10 mouse cellular contexts compared by ENCODE assay signal in genomic region chr16:18798841-18799240, GRCm38 (mm10). TPM values are rescaled to one million over a fixed set of nuclear protein-coding genes. Genes with fewer than 3 reads are reported as not detected.
DNase-seq lines count a peak whose midpoint lies in the region; ATAC-seq and TF ChIP-seq lines count a peak whose summit lies in the region.
"Had no signal": no experiment of that assay in that cellular context is flagged by ENCODE, and none has a peak within 500 bp of the region (broad histone marks: within the 10 kb centered on the region; RNA-seq: fewer than 3 reads in every experiment).

No protein-coding gene starts in this region.

- TF ChIP-seq POLR2A in CH12.LX (IDR thresholded peaks at IDR 0.05; ENCODE audit: low read depth, low read length) = no peak

- no peaks in the 10 kb centered on the region for H3K9me3 ChIP-seq in CH12.LX (replicated peaks; ENCODE audit: low read length)
- no peaks in the 10 kb centered on the region for H3K9me3 ChIP-seq in stomach, postnatal 0 days (ENCODE audit: control insufficient read depth, low read length)
- H3K9me3 ChIP-seq: stomach, embryonic 15.5 days had no signal

- peak; percentile 73 for ATAC-seq in megakaryocyte progenitor cell, adult 5-6 weeks (replicated peaks; ENCODE audit: poor library complexity)
- 0 out of 2 replicates have a peak, but pooled peaks have one; percentile 47 for ATAC-seq in stomach, postnatal 0 days (ENCODE audit: low FRiP score, low TSS enrichment)

- no peaks in the 10 kb centered on the region for H3K27me3 ChIP-seq in CH12.LX (replicated peaks)
- H3K27me3 ChIP-seq in stomach, postnatal 0 days (ENCODE audit: control insufficient read depth, insufficient read depth, low read length) = no peaks in the 10 kb centered on the region
- H3K27me3 ChIP-seq: stomach, embryonic 15.5 days had no signal

- peak; percentile 63 for TF ChIP-seq RAD21 in CH12.LX (IDR thresholded peaks at IDR 0.05; ENCODE audit: low read depth, low read length)

- no peak overlapping the region for H3K9ac ChIP-seq in CH12.LX (ENCODE audit: insufficient read depth, low read depth)
- no peak overlapping the region for H3K9ac ChIP-seq in stomach, postnatal 0 days (ENCODE audit: low read length)
- H3K9ac ChIP-seq: stomach, embryonic 15.5 days had no signal

- dilution Hi-C loops in CH12.LX (cut with MboI; ENCODE audit: extremely low pct_ligation_motif_present, extremely low pct_unique_long_range_greater_than_20kb, low sequenced_read_pairs) = no loop called here

- peak; percentile 50 to 71 for TF ChIP-seq CTCF in CH12.LX (conservative IDR thresholded peaks at IDR 0.05 in 1 of 2, IDR thresholded peaks at IDR 0.05 in 1 of 2; ENCODE audit: low read depth in 2 of 2, low read length in 2 of 2)
- peak; percentile 82 for TF ChIP-seq CTCF in stomach, postnatal 0 days (IDR thresholded peaks at IDR 0.05; ENCODE audit: low read depth)

- TF ChIP-seq EP300 in CH12.LX (IDR thresholded peaks at IDR 0.05; ENCODE audit: low read length) = no peak
- no peak for TF ChIP-seq EP300 in stomach, postnatal 0 days (optimal IDR thresholded peaks at IDR 0.05)

- H3K4me1 ChIP-seq in CH12.LX (ENCODE audit: control insufficient read depth in 1 of 2, insufficient read depth in 2 of 2) = no peaks in the 10 kb centered on the region
- H3K4me1 ChIP-seq in stomach, postnatal 0 days (replicated peaks; ENCODE audit: control insufficient read depth, insufficient read depth) = no peaks in the 10 kb centered on the region
- H3K4me1 ChIP-seq: stomach, embryonic 15.5 days had no signal

- WGBS in stomach, postnatal 0 days = 70% methylated on average over 2 of the region's 2 CpGs

- DNase-seq in embryo, embryonic 10 days (ENCODE audit: low spot score) = peak; percentile 55
- no peak for DNase-seq in embryo, embryonic 9.5 days (ENCODE audit: extremely low spot score)
- peak; percentile 22 for DNase-seq in CH12.LX (ENCODE audit: extremely low read depth)
- peak; percentile 50 to 68 for DNase-seq in cerebellum, postnatal 25 days
- peak; percentile 23 for DNase-seq in gastrocnemius, postnatal 25 days
- peak; percentile 47 to 81 for DNase-seq in layer of hippocampus, adult 18-20 months (ENCODE audit: low spot score in 2 of 2)
- peak; percentile 28 for DNase-seq in stomach, postnatal 0 days (ENCODE audit: low spot score)

- H3K4me2 ChIP-seq in CH12.LX (ENCODE audit: insufficient read depth, low read depth, poor library complexity, severe bottlenecking) = no peak overlapping the region
- no peak overlapping the region for H3K4me2 ChIP-seq in stomach, postnatal 0 days (replicated peaks; ENCODE audit: low read depth)
- H3K4me2 ChIP-seq: stomach, embryonic 15.5 days had no signal

- in situ Hi-C loops in CH12.LX (cut with MboI; ENCODE audit: low pct_ligation_motif_present, low pct_unique_long_range_greater_than_20kb, low sequenced_read_pairs) = no loop called here

- H3K4me3 ChIP-seq in CH12.LX (replicated peaks in 1 of 3; ENCODE audit: low read depth in 2 of 3, low read length in 2 of 3, poor library complexity in 1 of 3) = no peak overlapping the region
- H3K4me3 ChIP-seq in stomach, postnatal 0 days (ENCODE audit: low read depth, low read length) = no peak overlapping the region
- H3K4me3 ChIP-seq: stomach, embryonic 15.5 days had no signal

- no peaks in the 10 kb centered on the region for H3K79me2 ChIP-seq in CH12.LX (replicated peaks; ENCODE audit: control insufficient read depth, extremely low read depth, insufficient read depth, poor library complexity, severe bottlenecking)

- H3K27ac ChIP-seq in CH12.LX (ENCODE audit: insufficient read depth, low read depth) = no peak overlapping the region
- no peak overlapping the region for H3K27ac ChIP-seq in stomach, postnatal 0 days (replicated peaks)
- H3K27ac ChIP-seq: stomach, embryonic 15.5 days had no signal

- H3K36me3 ChIP-seq in CH12.LX (replicated peaks in 1 of 2; ENCODE audit: control insufficient read depth in 1 of 2, insufficient read depth in 1 of 2, low read length in 1 of 2) = peaks cover 79 to 91% of the 10 kb centered on the region in 2 experiments
- no peaks in the 10 kb centered on the region; the same call in 1 of the 2 replicates for H3K36me3 ChIP-seq in stomach, postnatal 0 days (ENCODE audit: control insufficient read depth, insufficient read depth, low read length)

TF ChIP-seq in CH12.LX, 34 proteins besides CTCF, POLR2A, EP300 and RAD21:
- TF ChIP-seq USF2 (conservative IDR thresholded peaks at IDR 0.05; ENCODE audit: low read depth, low read length) (no peak), SMC3 (IDR thresholded peaks at IDR 0.05; ENCODE audit: low read depth, low read length) (peak; percentile 62), NRF1 (IDR thresholded peaks at IDR 0.05; ENCODE audit: low read depth, low read length) (no peak)

RNA-seq across cellular contexts. Expression of gene Ufd1, which starts 12.7 kb away (rescaled TPM):
- 43.6 and 54.5 TPM in 2 replicates for total RNA-seq in CH12.LX (2012; rRNA removed)
- 62.6 and 68.6 TPM in 2 replicates for total RNA-seq in CH12.LX (2014; rRNA removed)
- polyA plus RNA-seq in CH12.LX (2012; ENCODE audit: insufficient read length, low read depth) = 78.4 and 80.8 TPM in 2 replicates
- total RNA-seq in gastrocnemius, postnatal 25 days (2021) = 10 to 100 TPM; 38.9 to 39.8 TPM
- total RNA-seq in layer of hippocampus, adult 18-20 months (2021) = 10 to 100 TPM; 97.5 to 98.3 TPM
- 54.3 and 60.0 TPM in 2 replicates for total RNA-seq in megakaryocyte progenitor cell, adult 5-6 weeks (2015)
- total RNA-seq in megakaryocyte progenitor cell, adult 5-6 weeks (2017) = 72.6 and 83.2 TPM in 2 replicates
- 67.2 and 70.5 TPM in 2 replicates for polyA plus RNA-seq in stomach, postnatal 0 days (2015; fragmentation: Nextera tagmentation; extraction: Ambion mirVana)

RNA-seq across cellular contexts. Expression of gene Cdc45, which starts 12.9 kb away (rescaled TPM):
- total RNA-seq in CH12.LX (2012; rRNA removed) (144 and 156 TPM in 2 replicates), CH12.LX (2014; rRNA removed) (136 and 141 TPM in 2 replicates)
- polyA plus RNA-seq in CH12.LX (2012; ENCODE audit: insufficient read length, low read depth) = 117 and 127 TPM in 2 replicates
- total RNA-seq in gastrocnemius, postnatal 25 days (2021) = 1 to 10 TPM; 2.3 to 2.5 TPM
- 1 to 10 TPM; 2.0 to 2.2 TPM for total RNA-seq in layer of hippocampus, adult 18-20 months (2021)
- total RNA-seq in megakaryocyte progenitor cell, adult 5-6 weeks (2015) = 85.4 and 93.9 TPM in 2 replicates
- 110 and 121 TPM in 2 replicates for total RNA-seq in megakaryocyte progenitor cell, adult 5-6 weeks (2017)
- polyA plus RNA-seq in stomach, postnatal 0 days (2015; fragmentation: Nextera tagmentation; extraction: Ambion mirVana) = 8.8 and 10.1 TPM in 2 replicates

RNA-seq across cellular contexts. Expression of gene Cldn5, which starts 22.2 kb away (rescaled TPM):
- total RNA-seq in CH12.LX (2012; rRNA removed) (not detected in 2 replicates), CH12.LX (2014; rRNA removed) (not detected in 2 replicates)
- not detected in 2 replicates for polyA plus RNA-seq in CH12.LX (2012; ENCODE audit: insufficient read length, low read depth)
- 10 to 100 TPM in 1 of 2 experiments, 1 to 10 TPM in 1; 7.4 to 13.9 TPM for total RNA-seq in gastrocnemius, postnatal 25 days (2021)
- 10 to 100 TPM; 33.2 to 44.5 TPM for total RNA-seq in layer of hippocampus, adult 18-20 months (2021)
- not detected in 2 replicates for total RNA-seq in megakaryocyte progenitor cell, adult 5-6 weeks (2015)
- not detected in 2 replicates for total RNA-seq in megakaryocyte progenitor cell, adult 5-6 weeks (2017)
- 19.7 and 23.6 TPM in 2 replicates for polyA plus RNA-seq in stomach, postnatal 0 days (2015; fragmentation: Nextera tagmentation; extraction: Ambion mirVana)

RNA-seq across cellular contexts. Expression of gene 2510002D24Rik, which starts 37.5 kb away (rescaled TPM):
- total RNA-seq in CH12.LX (2012; rRNA removed) = 69.9 and 84.9 TPM in 2 replicates
- total RNA-seq in CH12.LX (2014; rRNA removed) = 66.2 and 70.2 TPM in 2 replicates
- 63.9 and 78.0 TPM in 2 replicates for polyA plus RNA-seq in CH12.LX (2012; ENCODE audit: insufficient read length, low read depth)
- total RNA-seq in gastrocnemius, postnatal 25 days (2021) = 10 to 100 TPM; 17.3 to 17.8 TPM
- 10 to 100 TPM; 24.7 to 27.8 TPM for total RNA-seq in layer of hippocampus, adult 18-20 months (2021)
- total RNA-seq in megakaryocyte progenitor cell, adult 5-6 weeks (2015) = 23.1 and 27.0 TPM in 2 replicates
- 23.2 and 36.1 TPM in 2 replicates for total RNA-seq in megakaryocyte progenitor cell, adult 5-6 weeks (2017)
- polyA plus RNA-seq in stomach, postnatal 0 days (2015; fragmentation: Nextera tagmentation; extraction: Ambion mirVana) = 34.1 and 37.5 TPM in 2 replicates

RNA-seq across cellular contexts. Expression of gene Gm28539, which starts 37.5 kb away (rescaled TPM):
- 2.9 and 3.9 TPM in 2 replicates for total RNA-seq in CH12.LX (2012; rRNA removed)
- 0.35 TPM in 1 of 2 replicates, not detected in the other for total RNA-seq in CH12.LX (2014; rRNA removed)
- polyA plus RNA-seq in CH12.LX (2012; ENCODE audit: insufficient read length, low read depth) = 12.2 and 23.9 TPM in 2 replicates
- 1 to 10 TPM; 1.3 to 2.3 TPM for total RNA-seq in gastrocnemius, postnatal 25 days (2021)
- 1 to 10 TPM; 6.6 to 7.2 TPM for total RNA-seq in layer of hippocampus, adult 18-20 months (2021)
- not detected in 2 replicates for total RNA-seq in megakaryocyte progenitor cell, adult 5-6 weeks (2015)
- total RNA-seq in megakaryocyte progenitor cell, adult 5-6 weeks (2017) = not detected in 2 replicates
- polyA plus RNA-seq in stomach, postnatal 0 days (2015; fragmentation: Nextera tagmentation; extraction: Ambion mirVana) = not detected in 2 replicates
- polyA plus RNA-seq: intestine, embryonic 14.5 days; stomach, embryonic 15.5 days had no signal

Comparison
In these comparisons a context has a peak if more than half of its experiments do, and no peak if none do; other contexts are left out.
1. RNA of gene Cdc45, which starts 12.9 kb away (total RNA-seq): 136 to 156 TPM in CH12.LX and 85.4 to 121 TPM in megakaryocyte progenitor cell, adult 5-6 weeks; 2.3 to 2.5 TPM in gastrocnemius, postnatal 25 days and 2.0 to 2.2 TPM in layer of hippocampus, adult 18-20 months; every median in the first group is over 10 times any median in the second.
2. RNA of gene Cldn5, which starts 22.2 kb away (total RNA-seq): 33.2 to 44.5 TPM in layer of hippocampus, adult 18-20 months and 7.4 to 13.9 TPM in gastrocnemius, postnatal 25 days; not detected in CH12.LX and not detected in megakaryocyte progenitor cell, adult 5-6 weeks; every median in the first group is over 4 times any median in the second.